Mouse (Mus musculus) neural tube, embryonic 12.5 days (tissue): Measurements from ENCODE around the gene Rock2. TPM values are rescaled to one million over a fixed set of nuclear protein-coding genes. Genes with fewer than 3 reads are reported as not detected.

Experiments used
- ATAC-seq: fragments of 200-750 bp; cut with Nextera tagmentation; 2 replicates; pipeline ENCODE4 v1.8.0; 2017; ENCODE audit warnings: low read depth, mild to moderate bottlenecking, moderate TSS enrichment, moderate library complexity; ENCODE audit not compliant: low FRiP score
- H3K27ac ChIP-seq: fragments of 300-500 bp; sonication (generic); 2 replicates; pipeline ENCODE4 v1.5.1; 2016
- H3K27me3 ChIP-seq: fragments of 300-500 bp; sonication (generic); replicated peaks from 2 replicates; pipeline ENCODE4 v1.6.1; 2016; ENCODE audit warnings: mild to moderate bottlenecking
- H3K36me3 ChIP-seq: fragments of 300-500 bp; sonication (generic); 2 replicates; pipeline ENCODE4 v1.6.1; 2016; ENCODE audit warnings: mild to moderate bottlenecking
- H3K4me1 ChIP-seq: fragments of 300-500 bp; sonication (generic); 2 replicates; pipeline ENCODE4 v1.6.1; 2016
- H3K4me2 ChIP-seq: fragments of 300-500 bp; sonication (generic); replicated peaks from 2 replicates; pipeline ENCODE4 v1.6.1; 2016; ENCODE audit warnings: mild to moderate bottlenecking
- H3K4me3 ChIP-seq: fragments of 300-500 bp; sonication (generic); 2 replicates; pipeline ENCODE4 v1.5.1; 2016
- H3K9ac ChIP-seq: fragments of 300-500 bp; sonication (generic); 2 replicates; pipeline ENCODE4 v1.6.1; 2016; ENCODE audit warnings: mild to moderate bottlenecking
- H3K9me3 ChIP-seq: fragments of 300-500 bp; sonication (generic); 2 replicates; pipeline ENCODE4 v1.6.1; 2016; ENCODE audit warnings: mild to moderate bottlenecking
- WGBS: fragments of 180-500 bp; shearing (Covaris S2); methylation state at CpG from one replicate; pipeline ENCODE4 v1.1.7; 2016; 5-methylcytosine and 5-hydroxymethylcytosine counted together
- polyA plus RNA-seq: library from polyadenylated mRNA; unstranded; fragments of >200 nt; fragmentation: Nextera tagmentation; extraction: Ambion mirVana; gene quantifications from 2 replicates; pipeline ENCODE4 v1.2.1, GENCODE M21; 2016

The Rock2 gene
- polyA plus RNA-seq, 1 experiment from 2014 or later, result 21.4 TPM

DNA sequence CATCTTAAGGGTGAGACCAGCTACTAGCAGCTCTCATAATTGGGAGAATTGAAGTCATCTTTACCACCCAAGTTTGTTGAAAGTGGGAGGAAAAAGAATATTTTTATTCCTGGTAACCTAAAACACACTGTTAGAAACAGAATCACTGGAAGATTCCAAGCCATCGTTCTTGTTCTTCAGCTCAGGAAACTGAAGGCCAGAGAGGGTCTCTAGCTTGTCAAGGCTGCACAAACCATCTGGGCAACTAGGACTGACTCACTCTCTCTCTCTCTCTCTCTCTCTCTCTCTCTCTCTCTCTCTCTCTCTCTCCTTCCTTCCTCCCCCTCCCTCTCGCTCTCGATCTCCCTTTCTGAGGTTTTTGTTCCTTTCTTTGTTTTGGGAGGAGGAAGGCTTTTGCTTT lies 33.7 kb upstream of the Rock2 start:
- Histone ChIP-seq H3K9ac (no peak overlapping the region), H3K4me2 (no peak overlapping the region), H3K4me3 (no peak overlapping the region), H3K27ac (no peak overlapping the region), H3K27me3 (no peaks in the 10 kb centered on the region), H3K4me1 (peaks cover 2% of the 10 kb centered on the region), H3K9me3 (no peaks in the 10 kb centered on the region), H3K36me3 (no peaks in the 10 kb centered on the region)
- 83% methylated on average over 3 of the region's 3 CpGs for WGBS
- no peak for ATAC-seq

DNA sequence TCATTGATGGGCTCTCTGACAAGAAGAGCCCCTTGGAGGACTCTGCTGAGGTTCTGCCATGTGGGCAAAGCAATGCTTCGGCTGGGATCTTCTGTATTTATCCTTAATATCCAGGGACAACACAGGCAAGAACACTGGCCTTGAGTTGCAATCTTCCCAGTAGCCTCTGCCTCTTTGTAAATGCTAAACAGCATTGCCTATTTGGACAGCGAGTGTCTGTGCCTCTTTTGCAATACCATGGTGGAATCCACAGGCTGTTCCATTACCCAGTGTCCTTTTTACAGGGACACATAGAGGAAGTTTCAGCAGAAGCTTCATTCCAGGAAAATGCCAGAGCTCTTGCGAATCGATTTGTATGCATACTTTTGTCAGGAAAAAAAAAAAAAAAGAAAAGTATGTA lies 30.2 kb upstream of the Rock2 start:
- H3K27me3 ChIP-seq, result no peaks in the 10 kb centered on the region
- H3K27ac ChIP-seq, result no peak overlapping the region
- 92% methylated on average over 4 of the region's 4 CpGs for WGBS
- H3K4me2 ChIP-seq, result no peak overlapping the region
- no peaks in the 10 kb centered on the region for H3K4me1 ChIP-seq
- H3K36me3 ChIP-seq, result no peaks in the 10 kb centered on the region
- H3K9me3 ChIP-seq, result no peaks in the 10 kb centered on the region
- no peak for ATAC-seq
- H3K4me3 ChIP-seq, result no peak overlapping the region
- H3K9ac ChIP-seq, result no peak overlapping the region

DNA sequence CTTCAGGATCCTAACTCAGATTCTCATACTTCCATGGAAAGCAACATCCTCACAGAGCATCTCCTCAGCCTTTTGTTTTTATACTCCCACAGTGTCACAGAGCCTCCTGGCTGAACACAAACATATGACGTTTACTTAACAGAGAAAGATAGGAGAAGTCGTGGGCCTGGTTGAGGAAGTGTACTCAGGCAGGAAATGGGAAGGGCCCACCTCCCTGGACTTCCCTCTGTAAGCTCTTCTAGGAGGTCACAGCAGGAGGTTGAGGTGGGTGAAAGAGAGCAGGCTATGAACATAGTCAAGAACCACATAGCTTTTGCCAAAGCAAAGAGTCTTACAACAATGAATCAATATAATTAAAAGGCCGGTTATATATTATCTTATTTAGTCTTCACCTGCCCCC lies 28.8 kb upstream of the Rock2 start:
- no peaks in the 10 kb centered on the region for H3K9me3 ChIP-seq
- H3K36me3 ChIP-seq, result no peaks in the 10 kb centered on the region
- no peaks in the 10 kb centered on the region for H3K27me3 ChIP-seq
- 74% methylated on average over 3 of the region's 3 CpGs for WGBS
- H3K27ac ChIP-seq, result no peak overlapping the region
- ATAC-seq, result no peak
- H3K4me1 ChIP-seq, result peaks cover 8% of the 10 kb centered on the region
- H3K4me2 ChIP-seq, result no peak overlapping the region
- H3K4me3 ChIP-seq, result no peak overlapping the region
- no peak overlapping the region for H3K9ac ChIP-seq

GRCm38 (mm10) chr12:16866460-16866859 lies 28.2 kb upstream of the Rock2 start:
- 52% methylated on average over 3 of the region's 3 CpGs for WGBS
- no peak overlapping the region for H3K4me3 ChIP-seq
- H3K27ac ChIP-seq, result no peak overlapping the region
- peaks cover 8% of the 10 kb centered on the region for H3K4me1 ChIP-seq
- no peaks in the 10 kb centered on the region for H3K9me3 ChIP-seq
- H3K4me2 ChIP-seq, result no peak overlapping the region
- H3K9ac ChIP-seq, result no peak overlapping the region
- no peaks in the 10 kb centered on the region for H3K27me3 ChIP-seq
- ATAC-seq, result no peak
- H3K36me3 ChIP-seq, result no peaks in the 10 kb centered on the region

DNA sequence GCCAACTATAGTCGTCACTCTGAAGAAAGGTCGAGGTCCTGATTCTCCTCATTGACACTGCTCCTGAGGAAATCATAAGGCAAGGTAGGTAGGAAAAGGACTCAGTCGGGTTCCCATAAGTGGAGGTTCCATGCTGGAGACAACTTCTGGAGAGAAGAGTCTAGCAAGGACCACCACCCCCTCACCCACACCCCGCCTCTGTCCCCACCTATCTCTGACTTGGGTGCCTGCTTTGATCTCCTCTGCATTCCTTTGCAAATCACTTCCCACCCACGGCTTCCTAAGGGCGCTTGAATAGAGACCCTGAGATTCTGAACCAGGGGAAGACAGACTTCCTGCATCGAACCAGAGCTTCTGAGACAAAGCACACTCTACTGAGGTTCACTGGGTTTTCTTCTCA lies 27.4 kb upstream of the Rock2 start:
- H3K4me2 ChIP-seq, result no peak overlapping the region
- no peaks in the 10 kb centered on the region for H3K9me3 ChIP-seq
- ATAC-seq, result no peak
- H3K27me3 ChIP-seq, result no peaks in the 10 kb centered on the region
- no peak overlapping the region for H3K9ac ChIP-seq
- WGBS, result 57% methylated on average over 7 of the region's 7 CpGs
- no peaks in the 10 kb centered on the region for H3K36me3 ChIP-seq
- no peak overlapping the region for H3K27ac ChIP-seq
- no peak overlapping the region for H3K4me3 ChIP-seq
- H3K4me1 ChIP-seq, result peaks cover 8% of the 10 kb centered on the region

GRCm38 (mm10) chr12:16868618-16869017 lies 26.1 kb upstream of the Rock2 start:
- 78% methylated on average over 6 of the region's 6 CpGs for WGBS
- no peak overlapping the region for H3K9ac ChIP-seq
- H3K4me1 ChIP-seq, result peaks cover 8% of the 10 kb centered on the region

GRCm38 (mm10) chr12:16869091-16869778 lies 25.5 kb upstream of the Rock2 start:
- no peak overlapping the region for H3K27ac ChIP-seq
- 71% methylated on average over 8 of the region's 8 CpGs for WGBS
- no peak overlapping the region for H3K9ac ChIP-seq
- H3K9me3 ChIP-seq, result no peaks in the 10 kb centered on the region
- peaks cover 8% of the 10 kb centered on the region for H3K4me1 ChIP-seq
- H3K36me3 ChIP-seq, result no peaks in the 10 kb centered on the region
- ATAC-seq, result no peak
- no peaks in the 10 kb centered on the region for H3K27me3 ChIP-seq
- H3K4me2 ChIP-seq, result no peak overlapping the region
- H3K4me3 ChIP-seq, result no peak overlapping the region

More at GRCm38 (mm10) chr12:16868618-16869017, 26.1 kb upstream of the Rock2 start:
- H3K4me2 ChIP-seq, result no peak overlapping the region
- no peaks in the 10 kb centered on the region for H3K27me3 ChIP-seq
- H3K36me3 ChIP-seq, result no peaks in the 10 kb centered on the region
- no peak overlapping the region for H3K4me3 ChIP-seq
- ATAC-seq, result no peak
- H3K9me3 ChIP-seq, result no peaks in the 10 kb centered on the region
- no peak overlapping the region for H3K27ac ChIP-seq

DNA sequence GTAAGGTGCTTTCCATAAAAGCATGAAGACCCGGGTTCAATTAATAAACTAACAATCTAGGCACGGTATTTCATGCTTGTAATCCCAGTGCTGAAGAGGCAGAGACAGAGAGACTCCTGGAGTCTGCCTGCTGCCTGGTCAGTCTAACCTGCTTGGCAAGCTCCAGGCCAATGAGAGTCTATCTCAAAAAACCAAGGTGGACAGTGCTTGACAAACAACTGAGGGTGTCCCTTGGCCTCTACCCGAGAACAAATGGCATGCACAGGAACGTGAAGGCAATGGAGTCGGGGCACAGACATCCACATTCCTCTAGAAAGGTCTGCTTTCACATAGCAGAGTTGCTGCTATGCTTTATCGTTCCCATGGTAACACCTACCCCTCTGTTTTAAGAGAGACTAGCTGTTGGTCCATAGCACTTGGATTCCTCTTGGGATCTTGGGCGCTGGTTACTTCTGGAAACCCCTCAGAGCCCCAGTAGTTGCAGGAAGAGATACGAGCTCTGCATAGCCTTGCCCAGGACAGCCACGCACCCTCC lies 24.8 kb upstream of the Rock2 start:
- Histone ChIP-seq H3K27ac (no peak overlapping the region), H3K4me3 (no peak overlapping the region), H3K9me3 (no peaks in the 10 kb centered on the region), H3K27me3 (no peaks in the 10 kb centered on the region), H3K9ac (no peak overlapping the region), H3K36me3 (no peaks in the 10 kb centered on the region), H3K4me2 (no peak overlapping the region), H3K4me1 (peaks cover 8% of the 10 kb centered on the region)
- WGBS, result 52% methylated on average over 9 of the region's 9 CpGs
- peak; percentile 29; the same call in 1 of the 2 replicates for ATAC-seq

GRCm38 (mm10) chr12:16870405-16871068 lies 24.2 kb upstream of the Rock2 start:
- ATAC-seq, result peak; percentile 4; the same call in 1 of the 2 replicates
- Histone ChIP-seq H3K4me3 (no peak overlapping the region), H3K4me2 (no peak overlapping the region), H3K27me3 (no peaks in the 10 kb centered on the region), H3K27ac (no peak overlapping the region), H3K9ac (no peak overlapping the region), H3K9me3 (no peaks in the 10 kb centered on the region), H3K4me1 (peaks cover 8% of the 10 kb centered on the region), H3K36me3 (no peaks in the 10 kb centered on the region)
- WGBS, result 48% methylated on average over 8 of the region's 8 CpGs

- H3K36me3 ChIP-seq, result no peaks in the 10 kb centered on the region
- peaks cover 8% of the 10 kb centered on the region for H3K4me1 ChIP-seq
- H3K27me3 ChIP-seq, result no peaks in the 10 kb centered on the region
- ATAC-seq, result no peak
- WGBS, result 90% methylated on average over 1 of the region's 1 CpGs
- H3K9ac ChIP-seq, result no peak overlapping the region
- H3K9me3 ChIP-seq, result no peaks in the 10 kb centered on the region
- H3K4me3 ChIP-seq, result no peak overlapping the region
- no peak overlapping the region for H3K27ac ChIP-seq
- H3K4me2 ChIP-seq, result no peak overlapping the region
Measured at GRCm38 (mm10) chr12:16872006-16872405, 22.7 kb upstream of the Rock2 start.

- Histone ChIP-seq H3K9ac (no peak overlapping the region), H3K4me3 (no peak overlapping the region), H3K36me3 (no peaks in the 10 kb centered on the region), H3K27ac (no peak overlapping the region), H3K4me1 (peaks cover 8% of the 10 kb centered on the region), H3K9me3 (no peaks in the 10 kb centered on the region), H3K27me3 (no peaks in the 10 kb centered on the region), H3K4me2 (no peak overlapping the region)
- 87% methylated on average over 7 of the region's 7 CpGs for WGBS
- ATAC-seq, result no peak
Measured at GRCm38 (mm10) chr12:16872926-16873464, 21.7 kb upstream of the Rock2 start.

DNA sequence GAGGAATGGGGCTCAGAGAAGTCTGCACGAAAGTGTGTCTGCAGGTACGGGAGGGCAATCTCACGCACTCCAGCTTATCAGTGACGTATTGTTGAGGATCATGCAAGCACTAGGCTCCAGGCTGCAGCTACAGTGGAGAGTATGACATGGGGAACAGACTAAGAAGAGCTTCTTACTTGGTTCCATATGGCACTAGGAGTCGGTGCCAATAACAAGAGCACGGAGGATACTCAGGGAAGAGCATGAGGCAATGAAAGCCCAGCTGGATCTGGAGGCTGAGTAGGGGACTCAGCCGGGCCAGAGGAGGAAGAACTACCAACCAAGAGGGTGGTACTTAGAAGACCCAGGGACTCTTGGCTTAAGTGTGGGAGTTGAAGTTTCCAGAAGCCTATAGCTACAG lies 21.1 kb upstream of the Rock2 start:
- no peak overlapping the region for H3K9ac ChIP-seq

More for the DNA sequence above, 21.1 kb upstream of the Rock2 start:
- H3K4me1 ChIP-seq, result peaks cover 8% of the 10 kb centered on the region
- no peaks in the 10 kb centered on the region for H3K9me3 ChIP-seq
- no peak overlapping the region for H3K4me2 ChIP-seq
- no peak for ATAC-seq
- H3K36me3 ChIP-seq, result no peaks in the 10 kb centered on the region
- no peaks in the 10 kb centered on the region for H3K27me3 ChIP-seq
- H3K4me3 ChIP-seq, result no peak overlapping the region
- no peak overlapping the region for H3K27ac ChIP-seq
- 95% methylated on average over 7 of the region's 7 CpGs for WGBS
